Mouse (Mus musculus): ENCODE measurements around the gene Chst4. TPM values are rescaled to one million over a fixed set of nuclear protein-coding genes. Genes with fewer than 3 reads are reported as not detected.

Gene Chst4
- polyA plus RNA-seq (2012; rRNA removed), result 119 and 169 TPM in 2 replicates

DNA sequence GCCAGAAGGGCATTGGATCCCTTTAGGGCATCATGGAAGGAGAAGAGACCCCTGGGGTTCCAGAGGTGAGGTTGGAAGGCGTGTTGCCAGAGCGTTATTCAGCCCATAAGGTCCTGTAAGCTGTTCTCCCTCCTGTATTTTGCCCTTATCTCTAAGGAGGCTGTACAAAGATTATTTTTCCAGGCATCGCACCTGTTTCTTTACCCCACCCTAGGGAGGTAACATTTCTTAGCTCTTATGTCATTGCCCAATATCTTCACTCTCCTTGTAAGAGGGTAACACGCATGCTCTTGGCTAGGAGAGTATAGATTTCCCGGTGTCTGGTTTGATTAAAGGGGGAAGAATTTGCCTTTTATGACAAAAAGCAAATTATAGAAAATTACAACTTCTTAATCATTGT is at the start of gene Chst4:
Gene Chst4 (minus strand): TSS at position 82 of the 400 bp plus-strand sequence.

DNA sequence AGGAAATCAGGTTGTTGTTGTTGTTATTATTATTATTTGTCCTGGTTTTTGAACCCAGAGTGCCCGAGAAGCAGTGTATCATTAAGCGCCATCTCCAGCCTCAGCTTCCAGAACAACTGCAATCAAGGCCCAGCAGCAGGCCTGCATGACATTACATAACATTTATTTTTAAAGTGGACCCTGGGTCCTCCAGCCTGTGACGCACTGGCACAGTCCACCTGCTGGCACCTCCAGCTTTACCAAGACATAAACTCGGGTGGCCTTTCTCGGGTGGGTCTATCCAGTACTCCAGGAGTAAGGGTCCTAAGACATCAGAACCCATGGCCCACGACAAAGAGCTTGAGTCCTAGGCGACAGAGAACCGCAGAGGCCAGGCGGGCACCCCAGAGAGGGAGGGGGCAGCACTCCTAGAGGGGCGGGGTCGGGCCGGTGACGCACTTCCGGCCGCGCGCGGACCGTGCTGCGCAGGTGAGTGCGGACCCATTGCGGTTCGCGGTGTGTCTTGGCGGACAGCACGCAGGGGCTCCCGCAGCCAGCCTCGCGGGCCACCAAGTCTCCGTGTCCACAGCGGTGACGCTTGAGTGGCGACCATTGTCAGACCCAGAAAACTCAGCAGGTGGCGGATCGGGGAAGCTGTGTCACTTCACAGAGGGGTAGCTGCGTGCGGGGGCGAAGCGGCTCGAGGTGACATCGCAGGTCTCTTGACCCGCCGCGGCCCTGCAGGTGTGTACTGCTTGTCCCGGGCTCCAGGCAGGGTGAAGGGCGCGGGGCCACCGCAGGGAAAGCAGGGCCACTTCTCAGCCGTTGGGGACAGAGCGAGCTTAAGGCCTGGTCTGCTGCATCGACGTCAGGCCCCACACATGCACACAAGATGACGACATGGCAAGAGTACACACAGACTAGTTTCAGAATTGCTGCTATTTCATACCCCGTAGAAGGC is 40.0 kb upstream of the Chst4 start, which contains the start of gene Zfp612:
Gene Zfp612 (plus strand): TSS at position 465 of the 940 bp plus-strand sequence.

DNA sequence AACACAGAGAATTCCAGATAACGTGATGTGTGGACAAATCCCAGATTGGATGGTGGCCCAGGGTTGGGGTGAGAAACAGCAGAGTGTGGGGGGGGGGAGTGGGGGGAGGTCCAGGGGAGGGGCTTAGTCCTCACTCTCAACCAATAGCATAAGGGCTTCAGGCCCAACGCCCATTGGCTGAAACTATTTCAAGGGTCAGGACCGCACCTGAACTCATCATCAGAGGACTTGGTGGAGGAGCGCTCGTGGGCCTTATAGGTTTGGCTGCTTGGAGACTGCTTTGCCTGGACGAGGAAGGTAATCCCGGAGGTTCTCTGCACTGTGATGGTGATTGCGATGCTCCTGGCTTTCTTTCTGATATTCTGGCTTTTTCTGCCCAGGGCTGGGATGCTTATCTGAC is 49.3 kb downstream of the Chst4 start, which contains the start of gene Tat:
Gene Tat (plus strand): TSS at position 214 of the 400 bp plus-strand sequence.

Other genes with a start within 250 kb of the Chst4 start
- gene Phlpp2, start 171.2 kb downstream of the Chst4 start, polyA plus RNA-seq (2012; rRNA removed), result 13.4 and 13.8 TPM in 2 replicates
- gene Marveld3, start 77.5 kb downstream of the Chst4 start, polyA plus RNA-seq (2012; rRNA removed), result 47.6 and 50.9 TPM in 2 replicates
- 13.1 and 20.7 TPM in 2 replicates for gene Tat, start 49.3 kb downstream of the Chst4 start, polyA plus RNA-seq (2012; rRNA removed)
- gene Zfp612, start 40.0 kb upstream of the Chst4 start, polyA plus RNA-seq (2012; rRNA removed), result 2.1 TPM in 2 replicates
- gene Gm21964, start 61.5 kb upstream of the Chst4 start, polyA plus RNA-seq (2012; rRNA removed), result not detected in 2 replicates
- not detected in 2 replicates for gene Gm17720, start 63.0 kb upstream of the Chst4 start, polyA plus RNA-seq (2012; rRNA removed)
- 11.1 and 14.7 TPM in 2 replicates for gene Calb2, start 128.5 kb upstream of the Chst4 start, polyA plus RNA-seq (2012; rRNA removed)
- 2.8 and 3.7 TPM in 2 replicates for gene Cmtr2, start 175.9 kb upstream of the Chst4 start, polyA plus RNA-seq (2012; rRNA removed)
- 0.01 TPM in 1 of 2 replicates, not detected in the other for gene Hydin, start 227.2 kb upstream of the Chst4 start, polyA plus RNA-seq (2012; rRNA removed)

Data from colon, adult 2 months (tissue).